Mouse (Mus musculus): Measurements from ENCODE around the gene Sox1. TPM values are rescaled to one million over a fixed set of nuclear protein-coding genes. Genes with fewer than 3 reads are reported as not detected.

The Sox1 gene
- 10 to 100 TPM; 10.8 to 11.6 TPM for total RNA-seq (2021)

- peak in 1 of 2 experiments; percentile 39 for DNase-seq (ENCODE audit: extremely low spot score in 1 of 2, low spot score in 1 of 2)
Measured at GRCm38 (mm10) chr8:12395071-12396031, at the start of gene Sox1. Sox1 (plus strand) TSS chr8:12395295.

- DNase-seq (ENCODE audit: extremely low spot score in 1 of 2, low spot score in 1 of 2) = no peak
Measured at GRCm38 (mm10) chr8:12345881-12346280, 49.2 kb upstream of the Sox1 start.

GRCm38 (mm10) chr8:12346870-12347269 lies 48.2 kb upstream of the Sox1 start:
- no peak for DNase-seq (ENCODE audit: extremely low spot score in 1 of 2, low spot score in 1 of 2)

- no peak for DNase-seq (ENCODE audit: extremely low spot score in 1 of 2, low spot score in 1 of 2)
Measured at GRCm38 (mm10) chr8:12348306-12348705, 46.8 kb upstream of the Sox1 start.

- DNase-seq (ENCODE audit: extremely low spot score in 1 of 2, low spot score in 1 of 2) = no peak
Measured at GRCm38 (mm10) chr8:12349591-12349990, 45.5 kb upstream of the Sox1 start.

GRCm38 (mm10) chr8:12351121-12351520 lies 44.0 kb upstream of the Sox1 start:
- DNase-seq (ENCODE audit: extremely low spot score in 1 of 2, low spot score in 1 of 2) = no peak

GRCm38 (mm10) chr8:12354406-12355025 lies 40.6 kb upstream of the Sox1 start:
- DNase-seq (ENCODE audit: extremely low spot score in 1 of 2, low spot score in 1 of 2) = no peak

GRCm38 (mm10) chr8:12368161-12368560 lies 26.9 kb upstream of the Sox1 start:
- DNase-seq (ENCODE audit: extremely low spot score in 1 of 2, low spot score in 1 of 2) = no peak

GRCm38 (mm10) chr8:12368856-12369255 lies 26.2 kb upstream of the Sox1 start:
- no peak for DNase-seq (ENCODE audit: extremely low spot score in 1 of 2, low spot score in 1 of 2)

- no peak for DNase-seq (ENCODE audit: extremely low spot score in 1 of 2, low spot score in 1 of 2)
Measured at GRCm38 (mm10) chr8:12381111-12381510, 14.0 kb upstream of the Sox1 start.

GRCm38 (mm10) chr8:12382707-12383561 lies 12.2 kb upstream of the Sox1 start:
- no peak for DNase-seq (ENCODE audit: extremely low spot score in 1 of 2, low spot score in 1 of 2)

GRCm38 (mm10) chr8:12383979-12384890 lies 10.9 kb upstream of the Sox1 start:
- DNase-seq (ENCODE audit: extremely low spot score in 1 of 2, low spot score in 1 of 2) = no peak

GRCm38 (mm10) chr8:12384996-12385685 lies 10.0 kb upstream of the Sox1 start:
- no peak for DNase-seq (ENCODE audit: extremely low spot score in 1 of 2, low spot score in 1 of 2)

- no peak for DNase-seq (ENCODE audit: extremely low spot score in 1 of 2, low spot score in 1 of 2)
Measured at GRCm38 (mm10) chr8:12385686-12386488, 9.2 kb upstream of the Sox1 start.

GRCm38 (mm10) chr8:12386530-12387222 lies 8.4 kb upstream of the Sox1 start:
- DNase-seq (ENCODE audit: extremely low spot score in 1 of 2, low spot score in 1 of 2) = no peak

- DNase-seq (ENCODE audit: extremely low spot score in 1 of 2, low spot score in 1 of 2) = no peak
Measured at GRCm38 (mm10) chr8:12387223-12387860, 7.8 kb upstream of the Sox1 start.

GRCm38 (mm10) chr8:12387901-12388300 lies 7.2 kb upstream of the Sox1 start:
- DNase-seq (ENCODE audit: extremely low spot score in 1 of 2, low spot score in 1 of 2) = no peak

All from layer of hippocampus, postnatal 25 days (tissue).